Mouse (Mus musculus) bone marrow macrophage, adult 2 months (primary cell): ENCODE data around the gene Ldhc.

Experiments used
- CTCF ChIP-seq: IDR thresholded peaks from 2 replicates; pipeline ENCODE4 v1.5.1; 2012; ENCODE audit warnings: low read depth, mild to moderate bottlenecking, low read length, moderate library complexity
- POLR2A ChIP-seq: IDR thresholded peaks from 2 replicates; pipeline ENCODE4 v1.6.1; 2012; ENCODE audit warnings: mild to moderate bottlenecking, low read depth, low read length, borderline replicate concordance

DNA sequence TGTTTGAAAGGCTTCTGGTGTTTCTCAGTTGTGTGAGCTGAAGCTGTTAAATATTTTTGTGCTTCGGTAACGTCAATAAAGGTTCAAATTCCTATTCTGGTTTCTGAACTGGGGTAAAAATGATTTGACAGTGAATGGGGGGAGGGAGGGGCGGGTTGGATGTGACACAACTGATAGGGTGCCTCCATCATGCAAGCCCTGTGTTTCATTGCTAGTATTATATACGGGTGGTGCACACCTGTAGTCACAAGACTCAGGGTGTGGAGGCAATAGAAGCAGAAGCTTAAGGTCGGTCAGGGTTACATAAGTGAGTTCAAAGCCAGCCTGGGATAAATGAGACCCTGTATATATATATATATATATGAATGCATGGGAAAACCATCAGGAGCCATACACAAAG, 21.1 kb upstream of the Ldhc start:
- TF ChIP-seq CTCF (no peak), POLR2A (no peak)
